Mouse (Mus musculus) CH12.LX (cell line): ENCODE measurements around the gene Slc39a8. TPM values are rescaled to one million over a fixed set of nuclear protein-coding genes. Genes with fewer than 3 reads are reported as not detected.

Experiments
- DNase-seq: peaks from one replicate; pipeline ENCODE4 v3.0.0-alpha.2; 2013; ENCODE audit errors: extremely low read depth
- H3K27ac ChIP-seq: 2 replicates; pipeline ENCODE4 v1.5.1; 2012; ENCODE audit warnings: low read depth, mild to moderate bottlenecking, control low read depth, moderate library complexity; ENCODE audit not compliant: insufficient read depth
- H3K27me3 ChIP-seq: replicated peaks from 2 replicates; pipeline ENCODE3; 2012; ENCODE audit warnings: inconsistent platforms
- H3K36me3 ChIP-seq, 2 experiments: replicated peaks in 1 of 2; 2 replicates each; pipeline versions ENCODE3 to v1.6.1; 2012; ENCODE audit warnings: inconsistent platforms in 1 of 2, low read length in 1 of 2, mild to moderate bottlenecking in 1 of 2, mixed read lengths in 1 of 2, moderate library complexity in 1 of 2; ENCODE audit not compliant: control insufficient read depth in 1 of 2, insufficient read depth in 1 of 2
- H3K4me1 ChIP-seq, 2 experiments: 2 replicates each; pipeline ENCODE4 v1.6.1; 2012; ENCODE audit warnings: inconsistent platforms in 1 of 2, moderate library complexity in 1 of 2; ENCODE audit not compliant: insufficient read depth in 2 of 2, control insufficient read depth in 1 of 2
- H3K4me2 ChIP-seq: 2 replicates; pipeline ENCODE4 v1.6.1; 2012; ENCODE audit warnings: low read depth, mild to moderate bottlenecking, control low read depth; ENCODE audit not compliant: poor library complexity, insufficient read depth, severe bottlenecking
- H3K4me3 ChIP-seq, 3 experiments: fragments of 150-350 bp in 1 of 3; sonication (generic) in 1 of 3; replicated peaks in 1 of 3; 2 replicates each; pipeline versions ENCODE3 to v1.5.1; 2011 to 2012; ENCODE audit warnings: low read depth in 2 of 3, low read length in 2 of 3, mild to moderate bottlenecking in 2 of 3, moderate library complexity in 2 of 3, control low read depth in 1 of 3, improper control_type of control experiment in 1 of 3, inconsistent platforms in 1 of 3, mixed read lengths in 1 of 3; ENCODE audit not compliant: poor library complexity in 1 of 3
- H3K79me2 ChIP-seq: replicated peaks from 2 replicates; pipeline ENCODE4 v1.6.1; 2012; ENCODE audit warnings: mild to moderate bottlenecking, moderate library complexity; ENCODE audit not compliant: control insufficient read depth, poor library complexity, insufficient read depth, severe bottlenecking; ENCODE audit errors: extremely low read depth
- H3K9ac ChIP-seq: 2 replicates; pipeline ENCODE4 v1.6.1; 2012; ENCODE audit warnings: low read depth, mild to moderate bottlenecking, control low read depth, moderate library complexity; ENCODE audit not compliant: insufficient read depth
- H3K9me3 ChIP-seq: replicated peaks from 2 replicates; pipeline ENCODE3; 2012; ENCODE audit warnings: low read length, inconsistent platforms, mixed read lengths
- BHLHE40 ChIP-seq: IDR thresholded peaks from 2 replicates; pipeline ENCODE4 v1.6.1; 2011; ENCODE audit warnings: mild to moderate bottlenecking, low read depth, low read length, improper control_type of control experiment
- CTCF ChIP-seq, 2 experiments: IDR thresholded peaks in 1 of 2; conservative IDR thresholded peaks in 1 of 2; 2 replicates each; pipeline ENCODE4 v1.5.1; 2011 to 2012; ENCODE audit warnings: low read depth in 2 of 2, low read length in 2 of 2, improper control_type of control experiment in 1 of 2, inconsistent platforms in 1 of 2, mild to moderate bottlenecking in 1 of 2, moderate library complexity in 1 of 2
- E2F4 ChIP-seq: IDR thresholded peaks from 2 replicates; pipeline ENCODE4 v1.6.1; 2011; ENCODE audit warnings: low read depth, low read length, improper control_type of control experiment; ENCODE audit not compliant: insufficient replicate concordance
- EP300 ChIP-seq: IDR thresholded peaks from 2 replicates; pipeline ENCODE4 v1.6.1; 2011; ENCODE audit warnings: low read length, improper control_type of control experiment
- ETS1 ChIP-seq: conservative IDR thresholded peaks from 2 replicates; pipeline ENCODE4 v1.6.1; 2012; ENCODE audit warnings: low read depth, mild to moderate bottlenecking, inconsistent platforms, low read length, improper control_type of control experiment, moderate library complexity
- GABPA ChIP-seq: IDR thresholded peaks from 2 replicates; pipeline ENCODE4 v1.6.1; 2012; ENCODE audit warnings: low read depth, low read length, improper control_type of control experiment, inconsistent platforms; ENCODE audit not compliant: insufficient replicate concordance
- IRF4 ChIP-seq: IDR thresholded peaks from 2 replicates; pipeline ENCODE4 v1.6.1; 2014; ENCODE audit warnings: low read depth, mild to moderate bottlenecking, inconsistent platforms, low read length, improper control_type of control experiment
- JUN ChIP-seq: IDR thresholded peaks from 2 replicates; pipeline ENCODE4 v1.6.1; 2011; ENCODE audit warnings: low read depth, mild to moderate bottlenecking, low read length, improper control_type of control experiment, moderate library complexity; ENCODE audit not compliant: insufficient read depth
- KAT2A ChIP-seq: IDR thresholded peaks from 2 replicates; pipeline ENCODE4 v1.6.1; 2012; ENCODE audit warnings: low read length, improper control_type of control experiment, inconsistent platforms; ENCODE audit not compliant: insufficient replicate concordance
- MAFK ChIP-seq: IDR thresholded peaks from 2 replicates; pipeline ENCODE4 v1.6.1; 2011; ENCODE audit warnings: low read length, improper control_type of control experiment; ENCODE audit not compliant: insufficient replicate concordance
- MAX ChIP-seq: IDR thresholded peaks from 2 replicates; pipeline ENCODE4 v1.6.1; 2011; ENCODE audit warnings: low read length, improper control_type of control experiment
- MAZ ChIP-seq: IDR thresholded peaks from 2 replicates; pipeline ENCODE4 v1.6.1; 2012; ENCODE audit warnings: low read depth, mild to moderate bottlenecking, inconsistent platforms, low read length, improper control_type of control experiment, moderate library complexity
- MXI1 ChIP-seq: IDR thresholded peaks from 2 replicates; pipeline ENCODE4 v1.6.1; 2011; ENCODE audit warnings: mild to moderate bottlenecking, low read depth, low read length, improper control_type of control experiment
- PAX5 ChIP-seq: IDR thresholded peaks from 2 replicates; pipeline ENCODE4 v1.6.1; 2012; ENCODE audit warnings: low read length, inconsistent platforms, mixed read lengths
- RCOR1 ChIP-seq: conservative IDR thresholded peaks from 2 replicates; pipeline ENCODE4 v1.6.1; 2012; ENCODE audit warnings: low read depth, mild to moderate bottlenecking, inconsistent platforms, low read length, improper control_type of control experiment
- SIN3A ChIP-seq: IDR thresholded peaks from 2 replicates; pipeline ENCODE4 v1.6.1; 2012; ENCODE audit warnings: low read length, improper control_type of control experiment, inconsistent platforms
- SMC3 ChIP-seq: IDR thresholded peaks from 2 replicates; pipeline ENCODE4 v1.6.1; 2011; ENCODE audit warnings: low read depth, low read length, improper control_type of control experiment
- TBP ChIP-seq: conservative IDR thresholded peaks from 2 replicates; pipeline ENCODE4 v1.6.1; 2011; ENCODE audit warnings: low read depth, low read length, improper control_type of control experiment
- TCF12 ChIP-seq: IDR thresholded peaks from 2 replicates; pipeline ENCODE4 v1.6.1; 2014; ENCODE audit warnings: low read depth, mild to moderate bottlenecking, inconsistent platforms, low read length, improper control_type of control experiment
- USF2 ChIP-seq: conservative IDR thresholded peaks from 2 replicates; pipeline ENCODE4 v1.6.1; 2011; ENCODE audit warnings: low read depth, low read length, improper control_type of control experiment
- ZMIZ1 ChIP-seq: IDR thresholded peaks from 2 replicates; pipeline ENCODE4 v1.6.1; 2012; ENCODE audit warnings: low read depth, mild to moderate bottlenecking, inconsistent platforms, low read length, improper control_type of control experiment
- ZNF384 ChIP-seq: IDR thresholded peaks from 2 replicates; pipeline ENCODE4 v1.6.1; 2012; ENCODE audit warnings: low read depth, low read length, improper control_type of control experiment, inconsistent platforms
- dilution Hi-C: fragments of 300-500 bp; cut with MboI; formaldehyde crosslinking; loops from 2 replicates; pipeline ENCODE4 v1.14.3; 2020; ENCODE audit warnings: low sequenced_read_pairs; ENCODE audit not compliant: extremely low pct_unique_long_range_greater_than_20kb, extremely low pct_ligation_motif_present
- in situ Hi-C: fragments of 300-500 bp; cut with MboI; formaldehyde crosslinking; loops from 3 replicates; pipeline ENCODE4 v1.14.3; 2019; ENCODE audit warnings: low sequenced_read_pairs, low pct_ligation_motif_present, low pct_unique_long_range_greater_than_20kb, mixed read lengths
- polyA plus RNA-seq: library from polyadenylated mRNA; unstranded; fragments of >175 nt; gene quantifications from 2 replicates; pipeline ENCODE4 v1.2.1, GENCODE M21; 2012; ENCODE audit warnings: low read depth; ENCODE audit not compliant: insufficient read length
- total RNA-seq, 2 experiments: library from RNA; depleted of rRNA; stranded (reverse); fragments of 300-350 nt in 1 of 2; fragments of >200 nt in 1 of 2; gene quantifications; 2 replicates each; pipeline ENCODE4 v1.2.3; 2012 to 2014

Slc39a8 gene
- total and polyA plus RNA-seq, 3 experiments: 0.30 to 1.2 (median 0.64) TPM

DNA sequence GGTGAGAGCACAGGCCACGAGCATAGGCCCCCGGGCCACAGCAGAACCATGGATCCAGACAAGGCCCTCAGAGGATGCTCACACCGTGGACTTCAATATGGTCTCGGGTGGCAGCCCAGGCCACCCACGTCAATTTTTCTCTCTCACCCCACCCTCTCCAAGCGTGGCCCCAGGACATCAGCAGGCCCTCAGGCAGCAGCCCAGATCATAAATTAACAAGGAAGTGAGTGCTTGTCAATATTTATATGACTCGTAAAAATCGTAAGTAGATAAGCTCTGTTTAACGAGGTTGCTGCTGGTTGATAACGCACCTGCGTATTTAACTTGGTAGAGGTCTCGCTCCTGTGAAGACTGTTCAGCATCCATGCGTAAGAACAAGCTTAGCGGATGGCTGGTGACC is 10.4 kb upstream of the Slc39a8 start:
- Histone ChIP-seq H3K36me3 (no peaks in the 10 kb centered on the region), H3K27me3 (no peaks in the 10 kb centered on the region), H3K4me3 (no peak overlapping the region), H3K9me3 (no peaks in the 10 kb centered on the region), H3K27ac (no peak overlapping the region), H3K79me2 (no peaks in the 10 kb centered on the region), H3K4me1 (peaks cover 0 to 3% of the 10 kb centered on the region in 2 experiments; a peak in 1 of 4 replicates), H3K4me2 (no peak overlapping the region), H3K9ac (no peak overlapping the region)
- dilution Hi-C loops (no loop called here), in situ Hi-C loops (no loop called here)
- DNase-seq: no peak
- TF ChIP-seq TBP (no peak), SIN3A (no peak), GABPA (no peak), KAT2A (no peak), BHLHE40 (no peak), USF2 (no peak), E2F4 (no peak), ZMIZ1 (no peak), ZNF384 (no peak), RCOR1 (no peak), MXI1 (no peak), SMC3 (no peak), JUN (no peak), IRF4 (no peak), MAZ (no peak), EP300 (no peak), PAX5 (no peak), MAX (no peak), MAFK (no peak), TCF12 (no peak)
- TF ChIP-seq, all 38 proteins: peak for 0

DNA sequence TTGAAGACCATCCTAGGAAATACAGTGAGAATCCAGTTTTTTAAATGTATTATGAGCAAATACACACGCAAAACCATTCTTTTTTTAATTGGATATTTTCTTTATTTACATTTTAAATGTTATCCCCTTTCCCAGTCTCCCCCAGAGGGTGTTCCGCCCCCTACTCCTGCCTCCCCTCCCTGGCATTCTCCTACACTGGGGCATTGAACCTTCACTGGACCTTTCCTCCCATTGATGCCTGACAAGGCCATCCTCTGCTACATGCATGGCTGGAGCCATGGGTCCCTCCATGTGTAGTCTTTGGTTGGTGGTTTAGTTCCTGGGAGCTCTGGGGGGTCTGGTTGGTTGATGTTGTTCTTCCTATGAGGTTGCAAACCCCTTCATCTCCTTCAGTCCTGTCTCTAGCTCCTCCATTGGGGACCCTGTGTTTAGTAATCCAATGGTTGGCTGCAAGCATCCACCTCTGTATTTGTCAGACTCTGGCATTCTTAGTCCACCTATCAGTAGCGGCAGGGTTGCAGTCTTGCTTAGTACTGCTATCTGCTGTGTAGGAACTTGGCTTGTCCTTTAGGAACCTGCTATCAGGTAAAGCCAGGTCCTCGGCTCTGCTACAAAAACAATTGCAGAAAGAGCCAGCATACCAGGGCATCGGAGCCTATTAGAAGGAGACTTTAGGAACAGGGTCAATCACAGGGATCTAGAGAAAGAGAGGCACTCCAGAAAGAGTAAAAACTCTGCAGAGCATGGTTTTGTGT is 8.9 kb upstream of the Slc39a8 start:
- TF ChIP-seq CTCF (conservative IDR thresholded peaks at IDR 0.05 in 1 of 2, IDR thresholded peaks at IDR 0.05 in 1 of 2; ENCODE audit: low read depth in 2 of 2, low read length in 2 of 2): no peak
- no peak for TF ChIP-seq TCF12
- no peak for TF ChIP-seq ETS1
- no peak for TF ChIP-seq E2F4
- TF ChIP-seq, all 38 proteins: peak for 0
- no peak overlapping the region for H3K4me2 ChIP-seq
- H3K27ac ChIP-seq: no peak overlapping the region
- H3K36me3 ChIP-seq: no peaks in the 10 kb centered on the region
- H3K9ac ChIP-seq: no peak overlapping the region
- H3K79me2 ChIP-seq: no peaks in the 10 kb centered on the region
- H3K4me3 ChIP-seq: no peak overlapping the region
- H3K9me3 ChIP-seq: no peaks in the 10 kb centered on the region
- H3K4me1 ChIP-seq: no peaks in the 10 kb centered on the region
- DNase-seq: no peak
- H3K27me3 ChIP-seq: no peaks in the 10 kb centered on the region
- dilution Hi-C loops (no loop called here), in situ Hi-C loops (no loop called here)
